Mouse (Mus musculus) left cerebral cortex, postnatal 36 days (tissue): ENCODE measurements around the gene Gm49486. TPM values are rescaled to one million over a fixed set of nuclear protein-coding genes. Genes with fewer than 3 reads are reported as not detected.

Source experiments
- DNase-seq, 2 experiments: peaks; one replicate each; pipeline ENCODE4 v3.0.0; 2021 to 2022; ENCODE audit warnings: low spot score in 2 of 2, mixed read lengths in 1 of 2
- intact Hi-C: fragments of 180-260 bp; cut with DNase I; formaldehyde crosslinking; loops from one replicate; pipeline ENCODE4 v1.15.1; 2025
- total RNA-seq, 2 experiments: library from RNA; stranded (reverse); gene quantifications; 2 replicates each; pipeline ENCODE4 v1.2.3; 2021

Gm49486 gene
- total RNA-seq = 1 to 10 TPM in 1 of 2 experiments, under 1 TPM in 1; 0.20 to 1.2 TPM

DNA sequence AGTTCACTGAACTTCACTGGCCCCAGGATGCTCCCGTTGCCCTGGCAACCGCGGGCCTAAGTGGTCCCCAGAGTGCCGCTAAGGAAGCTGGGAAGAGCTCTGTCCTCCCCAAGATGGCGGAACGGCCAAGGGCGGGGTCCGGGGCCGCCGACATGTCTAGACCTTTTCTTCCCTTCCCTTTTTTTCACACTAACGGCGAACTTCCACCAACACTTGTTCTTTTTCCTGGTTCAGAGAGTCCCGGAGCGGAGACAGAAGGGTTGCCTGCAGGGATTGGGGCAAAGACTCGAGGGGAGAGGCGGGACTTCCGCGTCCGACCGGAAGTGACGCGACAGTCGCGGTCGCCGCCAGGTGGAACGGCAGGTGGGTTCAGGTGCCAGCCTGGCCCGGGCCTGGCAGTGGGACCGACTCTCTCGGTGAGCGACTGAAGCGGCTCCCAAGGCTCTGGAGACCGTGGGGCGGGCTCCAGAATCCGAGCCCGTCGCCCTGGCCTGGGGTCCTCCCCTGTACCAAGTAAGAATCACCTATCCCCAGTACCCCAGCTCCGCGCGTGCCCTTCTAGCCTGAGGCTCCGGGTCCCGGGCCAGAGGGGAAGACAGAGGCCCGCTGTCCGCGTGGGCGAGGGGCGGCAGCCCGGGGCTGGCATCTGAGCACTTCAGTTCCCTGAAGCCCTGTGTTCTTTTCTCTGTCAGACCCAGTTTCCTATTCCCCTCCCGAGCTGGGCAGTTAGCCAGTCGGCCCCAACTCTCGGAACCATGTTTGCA lies at the start of gene Gm49486, which contains the start of gene Pick1:
Gene Gm49486, plus strand, starts transcription at position 334 of the 764 bp plus-strand sequence.
Gene Pick1, plus strand, starts transcription at position 116 of the 764 bp plus-strand sequence.
- intact Hi-C loops = loop anchor here (10.0 kb wide), 1 partner anchor 426 kb away; the partner anchor contains the start of genes Cby1 and Fam227a
- peak; percentile 88 for DNase-seq

DNA sequence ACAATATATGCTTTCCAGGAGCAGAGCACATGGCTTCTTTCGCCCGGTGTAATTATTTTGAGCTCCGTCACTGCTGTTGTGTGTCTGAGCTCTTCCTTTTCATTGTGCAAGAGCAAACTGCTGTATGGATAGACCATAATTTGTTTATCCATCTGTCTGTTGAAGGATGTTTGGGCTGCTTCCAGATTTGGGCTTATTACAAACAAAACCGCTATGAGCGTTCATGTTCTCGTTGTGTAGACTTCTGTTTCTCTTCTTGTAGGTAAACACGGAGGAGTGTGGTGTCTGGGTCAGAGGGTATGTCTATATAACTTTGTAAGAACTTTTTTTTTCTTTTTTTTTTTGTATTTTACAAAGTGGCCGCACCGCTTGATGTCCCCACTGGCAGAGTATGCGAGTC lies 44.0 kb upstream of the Gm49486 start:
- no peak for DNase-seq
- intact Hi-C loops = no loop called here

DNA sequence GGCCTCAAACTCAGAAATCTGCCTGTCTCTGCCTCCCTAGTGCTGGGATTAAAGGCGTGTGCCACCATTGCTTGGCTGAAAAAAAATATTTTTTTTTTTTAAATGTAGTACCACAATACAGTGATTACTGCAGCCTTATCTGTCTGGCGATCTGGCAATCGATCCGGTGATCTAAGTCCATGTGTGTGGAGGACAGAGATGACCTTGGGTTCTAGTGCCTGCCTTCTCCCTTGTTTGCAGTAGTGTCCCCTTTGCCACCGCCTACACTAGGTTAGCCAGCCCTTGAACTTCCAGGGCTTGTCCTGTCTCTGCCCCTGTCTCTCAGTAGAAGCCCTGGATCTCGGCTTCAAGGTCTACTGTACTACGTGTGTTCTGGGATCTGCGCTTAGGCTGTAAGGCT lies 41.4 kb upstream of the Gm49486 start:
- intact Hi-C loops = no loop called here
- DNase-seq = no peak

DNA sequence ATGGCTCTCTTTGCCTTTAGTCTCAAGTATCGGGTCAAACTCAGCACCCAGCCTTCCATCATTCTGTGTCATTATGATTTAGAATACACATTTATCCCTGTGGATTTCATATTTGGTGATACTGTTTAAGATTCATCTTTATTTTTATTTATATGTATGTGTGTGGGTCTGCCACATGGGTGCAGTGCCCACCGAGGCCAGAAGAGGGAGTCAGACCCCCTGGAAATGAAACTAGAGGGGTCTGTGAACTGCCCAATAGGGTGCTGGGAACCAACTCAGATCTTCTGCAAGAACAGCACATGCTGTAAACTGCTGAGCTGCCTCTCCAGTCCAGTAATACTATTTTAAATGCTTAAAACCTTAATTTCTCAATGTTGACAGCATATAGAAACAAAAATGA lies 37.8 kb upstream of the Gm49486 start:
- intact Hi-C loops = no loop called here
- no peak for DNase-seq

DNA sequence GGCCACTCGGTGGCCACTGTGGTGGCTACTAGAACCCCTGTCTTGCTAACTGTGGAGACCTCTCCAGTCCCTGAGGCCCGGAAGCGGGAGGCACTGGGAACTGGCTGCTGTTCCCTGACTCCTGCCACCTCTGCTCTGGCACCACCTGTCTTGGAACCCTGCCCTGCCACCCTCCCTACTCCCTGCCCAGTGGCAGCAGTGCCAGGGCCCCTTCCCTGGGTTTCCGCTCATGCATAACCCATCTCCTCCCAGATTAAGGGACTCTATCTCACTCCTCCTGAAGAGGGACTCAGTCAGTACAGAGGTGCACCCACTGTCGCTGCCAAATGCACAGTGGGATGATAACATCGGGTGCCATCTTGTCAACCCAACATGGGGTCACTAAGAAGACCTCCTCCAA lies 36.7 kb upstream of the Gm49486 start:
- intact Hi-C loops = no loop called here
- no peak for DNase-seq

DNA sequence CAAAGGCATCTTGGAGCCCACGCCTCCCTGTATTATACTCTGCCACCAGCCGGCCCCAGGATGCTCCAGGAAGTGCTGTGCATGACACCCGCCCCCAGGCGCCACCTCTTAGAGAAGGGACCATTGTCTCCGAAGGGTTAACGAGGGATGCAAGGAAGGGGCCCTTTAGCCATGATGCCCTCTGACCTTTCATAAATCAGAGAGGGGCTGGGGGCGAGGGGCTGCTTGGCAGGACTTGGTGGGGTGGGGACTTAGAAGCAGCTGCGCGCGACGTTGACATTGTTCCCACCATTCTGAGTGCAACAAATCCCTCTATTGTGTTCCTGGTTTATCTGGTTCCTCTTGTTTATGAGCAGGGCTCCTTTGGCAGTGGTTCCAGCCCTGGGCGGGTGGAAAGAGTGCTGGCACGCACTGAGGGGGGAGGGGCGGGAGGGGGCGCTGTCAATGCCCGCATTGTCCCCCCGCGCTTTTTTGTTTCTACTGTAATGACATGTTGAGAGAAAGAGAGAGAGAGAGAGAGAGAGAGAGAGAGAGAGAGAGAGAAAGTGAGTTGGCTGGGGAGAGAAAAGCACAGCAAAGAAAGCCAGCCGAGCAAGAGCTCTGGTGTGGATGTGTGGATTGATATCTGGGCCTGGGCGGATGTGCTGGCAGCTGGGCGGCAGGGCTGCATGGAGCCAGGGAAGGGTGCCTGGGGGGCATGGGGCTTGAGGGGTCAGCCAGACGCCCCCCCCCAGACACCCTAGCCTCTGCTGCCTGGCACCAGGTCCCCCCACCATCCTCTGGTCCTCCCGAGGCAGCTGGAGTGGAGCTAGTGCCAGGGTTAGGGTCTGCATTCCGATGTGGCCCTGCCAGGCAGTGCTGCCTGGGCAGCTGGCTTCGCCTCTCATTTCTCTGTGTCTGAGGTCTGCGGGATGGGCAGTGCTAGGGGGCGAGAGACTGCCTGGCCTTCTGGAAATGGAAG lies 36.0 kb upstream of the Gm49486 start:
- intact Hi-C loops = no loop called here
- peak in 1 of 2 experiments; percentile 31 for DNase-seq

DNA sequence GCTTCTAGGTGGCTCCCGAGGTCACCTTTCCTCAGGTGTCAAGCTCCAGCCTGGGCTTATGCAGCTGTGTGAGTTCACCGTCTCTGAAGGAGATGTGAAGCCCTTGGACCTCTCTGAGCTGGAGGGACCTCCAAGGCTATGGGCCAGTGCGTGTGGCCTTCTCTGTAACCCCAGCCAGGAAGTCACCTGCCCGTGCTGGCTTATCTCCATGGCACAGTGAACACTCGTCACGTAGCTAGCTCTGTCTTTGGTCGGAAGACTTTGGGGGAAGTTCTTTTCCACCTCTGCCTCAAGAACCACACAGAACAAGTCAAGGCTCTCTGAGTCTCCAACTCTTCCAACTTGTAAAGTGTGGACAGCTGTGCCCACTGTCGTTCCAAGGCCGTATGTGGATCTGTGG lies 35.1 kb upstream of the Gm49486 start:
- intact Hi-C loops = no loop called here
- DNase-seq = no peak

DNA sequence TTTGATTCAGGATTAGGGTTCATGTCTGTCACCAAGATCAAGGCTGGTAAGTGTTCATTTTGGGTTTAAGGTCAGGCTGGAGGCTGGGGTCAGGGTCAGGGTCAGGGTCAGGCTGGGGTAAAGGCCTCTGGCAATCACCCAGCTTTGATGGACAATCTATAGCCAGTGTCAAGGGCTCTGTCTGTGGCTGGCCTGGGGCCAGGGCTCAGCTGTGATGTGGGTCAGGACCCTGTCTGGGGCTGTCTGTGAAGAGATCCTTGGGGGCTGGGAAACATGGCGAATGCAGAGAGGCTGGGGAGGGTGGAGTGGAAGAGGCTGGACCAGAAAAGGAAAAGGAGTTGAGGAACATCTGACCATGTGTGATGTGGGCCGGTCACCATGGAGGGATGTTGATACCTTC lies 34.2 kb upstream of the Gm49486 start:
- no peak for DNase-seq
- intact Hi-C loops = no loop called here

DNA sequence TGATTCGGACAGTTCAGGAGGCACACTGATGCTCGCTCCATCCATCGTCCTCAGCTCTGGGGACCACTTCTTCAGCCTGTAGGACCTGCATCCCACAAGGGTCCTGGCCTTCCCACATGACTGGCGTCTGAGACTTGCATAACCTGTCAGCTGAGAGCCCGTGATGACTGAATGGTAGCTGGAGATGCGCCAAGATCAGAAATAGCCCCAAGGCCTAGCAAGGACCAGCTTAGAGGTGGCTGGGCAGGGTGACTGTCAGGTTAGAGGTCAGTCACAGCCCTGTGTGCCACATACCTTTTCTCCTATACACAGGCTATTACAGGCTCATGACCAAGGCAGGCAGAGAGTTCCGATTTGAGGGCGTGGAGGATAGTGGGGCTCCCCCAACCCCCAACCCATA lies 33.7 kb upstream of the Gm49486 start:
- intact Hi-C loops = no loop called here
- no peak for DNase-seq

DNA sequence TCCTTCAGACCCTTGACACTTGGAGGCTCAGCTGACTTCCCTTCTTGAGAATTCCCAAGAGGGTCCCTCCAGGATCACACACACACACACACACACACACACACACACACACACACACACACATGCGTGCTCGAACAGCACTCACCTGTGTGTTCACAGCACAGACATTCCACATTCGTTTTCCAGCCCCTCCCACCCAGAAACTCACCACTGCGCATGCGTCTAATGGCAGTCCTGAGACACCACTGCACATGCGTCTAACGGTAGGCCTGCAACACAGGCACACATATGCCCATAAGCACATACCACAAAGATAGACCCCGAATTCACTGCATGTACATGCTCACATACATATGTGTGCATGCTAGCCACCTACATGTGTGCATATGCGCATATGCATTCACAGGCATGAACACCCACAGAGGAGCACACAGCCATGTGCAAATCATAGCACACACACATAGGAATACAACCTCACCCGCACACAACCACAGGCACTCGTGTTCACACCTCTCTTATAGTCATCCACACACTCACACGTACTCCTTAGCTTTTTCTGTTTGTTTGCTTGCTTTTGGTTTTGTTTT lies 29.7 kb upstream of the Gm49486 start:
- DNase-seq = no peak
- intact Hi-C loops = no loop called here

DNA sequence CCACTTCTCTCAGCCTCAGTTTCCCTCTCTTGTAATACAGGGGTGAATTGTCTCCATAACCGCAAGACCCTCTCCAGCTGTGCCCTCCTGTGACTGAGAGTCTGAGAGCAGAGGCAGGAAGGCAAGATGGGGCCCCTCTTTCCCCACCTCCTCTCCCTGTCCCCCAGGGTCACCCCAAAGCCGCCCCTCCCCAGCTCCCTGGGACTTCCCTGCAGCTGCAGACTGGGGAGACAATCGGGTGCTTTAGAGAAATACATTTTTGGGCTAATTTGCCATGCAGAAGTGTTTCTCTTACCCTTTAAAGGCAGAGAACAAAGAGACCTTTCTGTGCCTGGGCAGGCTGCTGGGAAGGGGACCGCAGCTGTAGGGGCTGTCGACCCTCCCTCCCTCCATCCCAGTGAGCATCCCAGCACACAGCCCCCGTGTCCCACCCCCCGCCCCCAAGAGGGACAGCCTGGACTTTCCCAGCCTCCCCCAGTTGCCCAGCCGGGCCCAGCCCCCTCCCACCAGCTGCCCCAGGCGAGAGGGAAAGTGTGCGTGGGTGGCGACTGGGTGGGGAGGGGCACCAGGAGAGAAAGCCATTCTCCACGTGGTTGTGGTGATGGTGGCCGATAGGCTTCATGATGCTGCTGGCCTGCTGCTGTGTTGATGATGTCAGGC lies 27.6 kb upstream of the Gm49486 start:
- intact Hi-C loops = no loop called here

DNA sequence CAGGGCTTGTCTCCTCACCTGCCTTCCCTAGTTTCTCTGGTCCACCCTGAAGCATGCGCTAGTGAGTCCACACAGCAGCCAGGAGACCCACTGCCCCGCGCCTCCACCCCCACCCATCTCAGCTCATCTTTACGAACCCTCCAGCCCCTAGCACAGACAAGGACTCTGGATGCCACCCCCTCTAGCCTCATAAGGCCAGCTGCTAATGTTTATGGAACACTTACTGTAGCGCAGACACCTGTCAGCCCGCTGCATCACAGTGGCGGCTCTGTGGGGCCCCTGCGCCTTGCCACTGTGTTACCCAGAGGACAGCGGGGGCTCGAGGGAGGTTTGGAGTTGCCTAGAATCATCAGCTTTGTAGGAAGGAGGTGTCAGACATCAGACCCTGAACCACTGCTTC lies 26.6 kb upstream of the Gm49486 start:
- DNase-seq = no peak
- intact Hi-C loops = no loop called here

More for the DNA sequence above, 27.6 kb upstream of the Gm49486 start:
- no peak for DNase-seq

DNA sequence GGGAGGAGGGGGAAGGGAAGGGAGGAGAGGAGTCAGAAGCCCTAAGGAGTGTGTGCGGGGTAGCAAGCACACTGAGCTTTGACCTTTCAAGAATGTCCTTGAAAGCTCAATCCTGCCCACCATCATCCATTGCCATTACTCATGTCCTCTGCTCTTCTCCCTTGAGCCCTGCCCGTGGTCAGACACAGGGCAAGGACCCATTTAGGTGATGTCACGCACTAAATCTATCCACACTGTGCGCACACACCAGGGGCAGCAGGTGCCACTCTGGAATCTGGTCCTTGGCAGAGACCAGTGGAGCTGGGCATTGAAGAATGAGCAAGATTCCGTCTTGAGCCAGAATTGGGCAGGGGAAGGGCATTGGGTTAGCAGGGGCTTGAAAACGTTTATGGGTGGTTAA lies 21.0 kb upstream of the Gm49486 start:
- DNase-seq = no peak
- intact Hi-C loops = no loop called here

DNA sequence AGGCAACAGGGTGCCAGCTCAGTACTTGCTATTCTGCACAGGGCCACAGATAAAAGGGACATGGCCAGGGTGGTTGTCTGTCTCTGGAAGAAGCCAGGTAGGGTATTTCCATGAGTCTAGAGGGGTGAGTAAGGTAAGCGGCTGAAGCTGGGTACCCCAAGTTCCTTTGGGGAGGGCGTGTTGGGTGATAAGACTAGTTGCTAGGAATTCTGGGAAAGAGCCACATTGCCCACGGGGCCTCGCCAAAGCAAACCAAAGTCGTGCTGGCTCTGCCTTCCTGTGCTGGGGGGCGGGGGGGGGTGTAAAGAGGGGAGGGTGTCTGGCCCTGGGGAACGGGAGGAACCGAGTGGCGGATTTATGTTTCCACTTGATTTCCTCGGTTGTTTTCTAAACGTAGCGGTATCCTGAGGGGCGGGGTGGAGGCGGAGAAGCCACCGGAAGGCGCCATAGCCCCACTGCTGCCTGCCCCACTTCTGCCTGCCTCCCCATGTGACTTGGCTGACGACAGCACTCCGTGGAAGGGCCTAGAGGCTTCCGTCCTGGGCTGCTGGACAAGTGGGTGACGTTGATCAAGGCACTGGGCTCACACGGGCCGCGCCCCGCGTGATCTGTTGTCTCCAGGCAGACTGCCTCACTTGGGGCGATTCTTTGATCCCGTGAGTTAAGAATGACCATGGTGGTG lies 20.3 kb upstream of the Gm49486 start:
- DNase-seq = no peak
- intact Hi-C loops = no loop called here

DNA sequence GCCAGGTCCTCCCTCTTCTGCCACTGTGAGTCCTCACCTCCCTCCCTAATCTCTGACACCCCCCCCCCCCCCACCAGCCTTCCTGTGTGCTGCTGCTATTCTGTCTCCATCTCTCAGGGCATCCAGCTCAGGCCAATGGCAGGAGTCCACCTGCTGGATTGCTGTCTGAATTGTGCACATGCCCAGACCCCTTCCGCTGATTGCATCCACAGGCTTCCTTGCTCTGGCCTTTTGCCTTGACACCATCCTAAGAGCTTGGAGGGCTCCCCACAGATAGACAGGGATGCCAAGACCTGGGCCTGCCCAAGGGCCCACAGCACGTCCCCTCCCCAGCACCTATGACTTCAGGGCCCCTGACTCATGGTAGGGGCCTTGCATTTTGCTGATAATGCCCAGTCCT lies 18.8 kb upstream of the Gm49486 start:
- intact Hi-C loops = no loop called here
- no peak for DNase-seq

DNA sequence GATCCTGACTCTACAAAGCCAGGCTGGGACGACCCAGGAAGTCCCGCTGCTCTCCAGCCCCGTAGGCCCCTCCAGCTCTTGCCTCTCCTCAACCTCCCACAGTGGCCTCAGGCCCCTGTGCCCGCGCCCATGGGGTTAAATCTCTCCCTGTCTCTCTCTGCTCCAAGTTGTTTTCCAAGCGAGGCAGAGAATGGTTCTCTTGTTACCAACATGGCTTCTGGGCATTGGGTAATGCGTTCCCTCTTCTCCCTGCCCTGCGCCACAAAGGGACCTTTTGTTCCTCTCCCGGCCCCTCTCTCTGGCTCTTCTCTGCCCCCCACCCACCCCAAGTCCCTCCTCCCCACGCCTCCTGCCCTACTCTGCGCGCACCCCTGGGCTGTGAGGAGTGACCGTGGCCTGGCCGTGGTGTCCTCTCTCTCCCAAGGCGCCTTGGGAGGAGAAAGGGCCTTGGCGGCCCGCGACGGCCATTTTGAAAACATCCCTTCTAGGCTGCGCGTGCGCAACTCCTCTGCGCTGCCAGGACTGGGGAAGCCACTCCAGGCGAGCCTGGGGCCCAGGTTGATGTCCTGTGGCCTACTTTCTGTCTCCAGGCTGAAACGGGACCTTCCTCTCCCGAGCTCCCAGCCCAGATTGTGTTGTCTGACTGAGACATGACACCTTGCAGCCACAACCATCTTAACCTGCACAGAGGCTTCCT lies 16.3 kb upstream of the Gm49486 start:
- DNase-seq = no peak
- intact Hi-C loops = no loop called here

DNA sequence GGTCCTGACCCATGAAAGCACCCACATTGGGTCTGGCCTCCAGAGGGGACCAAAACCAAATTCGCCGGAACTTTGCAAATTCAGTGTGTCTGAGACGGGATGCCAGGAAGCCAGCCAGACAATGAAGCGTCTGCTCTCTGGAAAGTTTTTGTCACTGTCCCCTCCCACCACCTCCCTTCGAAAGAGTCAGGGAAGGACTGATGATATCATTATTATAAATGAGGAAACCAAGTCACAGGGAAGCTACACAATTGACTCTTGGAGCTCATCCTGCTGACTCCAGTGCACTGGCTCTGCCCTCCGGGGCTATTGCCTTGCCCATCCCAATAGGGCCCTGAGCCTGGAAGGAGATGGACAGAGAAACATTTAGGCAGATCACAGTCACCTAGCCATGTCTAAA lies 15.6 kb upstream of the Gm49486 start:
- no peak for DNase-seq
- intact Hi-C loops = no loop called here

DNA sequence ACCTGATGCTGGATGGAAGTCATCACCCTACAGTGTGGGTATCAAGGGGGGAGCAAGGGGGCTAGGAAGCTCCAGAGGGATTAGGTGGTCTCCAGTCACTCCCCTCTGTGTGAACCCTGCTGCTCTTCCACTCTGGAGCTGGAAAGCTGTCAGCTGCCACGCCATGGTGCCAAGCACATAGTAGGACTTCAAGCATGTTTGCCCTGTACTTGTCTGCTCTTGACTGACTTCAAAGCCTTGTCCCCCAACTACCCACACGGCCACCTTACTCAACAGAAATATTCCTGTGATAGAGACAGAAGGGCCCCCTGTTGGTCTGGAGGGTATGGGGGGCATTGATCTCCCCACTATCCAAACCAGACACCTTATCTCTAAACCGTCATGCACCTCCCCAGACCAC lies 13.0 kb upstream of the Gm49486 start:
- intact Hi-C loops = no loop called here
- DNase-seq = no peak

DNA sequence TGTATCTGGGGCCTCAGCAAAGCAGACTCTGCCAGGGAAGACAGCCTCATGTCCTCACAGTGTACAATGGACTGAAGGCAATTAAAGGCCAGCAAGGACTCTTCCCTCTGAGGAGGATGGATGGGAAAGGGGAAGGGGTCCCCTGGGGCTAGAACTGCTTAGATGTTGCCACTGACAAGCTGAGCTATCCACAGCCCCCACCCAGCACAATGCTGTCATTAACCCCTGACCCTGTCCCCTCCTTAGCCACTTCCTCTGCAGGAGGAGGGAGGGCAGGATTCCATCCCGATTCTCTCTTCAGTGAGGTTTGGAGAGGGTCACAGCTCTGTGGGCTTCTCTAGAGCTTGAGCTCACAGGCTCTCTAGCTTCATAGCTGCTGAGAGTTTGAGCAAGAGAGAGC lies 9.6 kb upstream of the Gm49486 start:
- no peak for DNase-seq

More for the DNA sequence above, 9.6 kb upstream of the Gm49486 start:
- intact Hi-C loops = no loop called here
